Mouse (Mus musculus): ENCODE results near the gene Atp10a. TPM values are rescaled to one million over a fixed set of nuclear protein-coding genes. Genes with fewer than 3 reads are reported as not detected.
A peak's percentile ranks its signal among the peaks of the same experiment; 100 is the strongest.

Gene Atp10a
- polyA plus RNA-seq, 1 experiment from 2014 or later = 3.8 TPM

DNA sequence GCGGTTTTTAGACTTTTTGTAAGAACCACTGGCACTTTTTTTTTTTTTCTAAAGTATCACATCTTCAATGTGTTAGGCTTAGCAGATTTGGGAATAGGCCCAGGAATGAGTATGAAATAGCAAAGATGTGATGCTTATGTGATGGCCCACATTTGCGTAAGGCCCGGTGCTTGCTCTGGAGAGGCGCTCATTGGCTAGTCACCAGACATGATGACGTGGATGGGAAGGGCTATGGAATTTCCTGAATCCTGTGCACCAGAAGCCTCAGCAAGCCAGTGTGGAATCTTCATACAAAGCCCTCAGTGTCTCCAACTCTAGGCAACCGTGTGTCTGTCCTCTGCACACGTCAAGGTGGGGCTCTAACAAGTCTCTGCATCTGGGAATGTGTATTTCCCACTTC lies 5.1 kb downstream of the Atp10a start:
- Histone ChIP-seq H3K4me2 (no peak overlapping the region), H3K4me1 (ENCODE audit: insufficient read depth) (0 out of 2 replicates have a peak, but pooled peaks cover 8% of the 10 kb centered on the region), H3K27me3 (ENCODE audit: insufficient read depth, low read length) (no peaks in the 10 kb centered on the region), H3K36me3 (ENCODE audit: insufficient read depth) (no peaks in the 10 kb centered on the region), H3K27ac (ENCODE audit: low read depth) (no peak overlapping the region), H3K9me3 (ENCODE audit: low read depth, low read length) (no peaks in the 10 kb centered on the region), H3K4me3 (ENCODE audit: low read depth, low read length) (no peak overlapping the region), H3K9ac (no peak overlapping the region)
- TF ChIP-seq CTCF (IDR thresholded peaks at IDR 0.05; ENCODE audit: low read depth) = no peak
- DNase-seq (no peak), ATAC-seq (ENCODE audit: insufficient read depth) (no peak)
- WGBS = 80% methylated on average over 7 of the region's 7 CpGs

GRCm38 (mm10) chr7:58668617-58669016 lies 12.7 kb downstream of the Atp10a start:
- no peak for TF ChIP-seq CTCF (IDR thresholded peaks at IDR 0.05; ENCODE audit: low read depth)
- ATAC-seq (ENCODE audit: insufficient read depth) = no peak
- Histone ChIP-seq H3K4me3 (ENCODE audit: low read depth, low read length) (no peak overlapping the region), H3K9ac (no peak overlapping the region), H3K27ac (ENCODE audit: low read depth) (no peak overlapping the region), H3K4me2 (no peak overlapping the region), H3K27me3 (ENCODE audit: insufficient read depth, low read length) (no peaks in the 10 kb centered on the region), H3K36me3 (ENCODE audit: insufficient read depth) (no peaks in the 10 kb centered on the region), H3K4me1 (ENCODE audit: insufficient read depth) (no peaks in the 10 kb centered on the region), H3K9me3 (ENCODE audit: low read depth, low read length) (no peaks in the 10 kb centered on the region)
- 80% methylated on average over 1 of the region's 1 CpGs for WGBS
- no peak for DNase-seq

- no peak overlapping the region for H3K27ac ChIP-seq (ENCODE audit: low read depth)
- WGBS = 54% methylated on average over 3 of the region's 3 CpGs
- H3K4me2 ChIP-seq = no peak overlapping the region
- no peak overlapping the region for H3K9ac ChIP-seq
- no peaks in the 10 kb centered on the region for H3K9me3 ChIP-seq (ENCODE audit: low read depth, low read length)
- H3K4me1 ChIP-seq (ENCODE audit: insufficient read depth) = no peaks in the 10 kb centered on the region
- ATAC-seq (ENCODE audit: insufficient read depth) = no peak
- H3K36me3 ChIP-seq (ENCODE audit: insufficient read depth) = no peaks in the 10 kb centered on the region
- H3K4me3 ChIP-seq (ENCODE audit: low read depth, low read length) = no peak overlapping the region
- no peaks in the 10 kb centered on the region for H3K27me3 ChIP-seq (ENCODE audit: insufficient read depth, low read length)
- TF ChIP-seq CTCF (IDR thresholded peaks at IDR 0.05; ENCODE audit: low read depth) = no peak
- no peak for DNase-seq
These were observed 20.1 kb downstream of the Atp10a start for GRCm38 (mm10) chr7:58676075-58676474.

DNA sequence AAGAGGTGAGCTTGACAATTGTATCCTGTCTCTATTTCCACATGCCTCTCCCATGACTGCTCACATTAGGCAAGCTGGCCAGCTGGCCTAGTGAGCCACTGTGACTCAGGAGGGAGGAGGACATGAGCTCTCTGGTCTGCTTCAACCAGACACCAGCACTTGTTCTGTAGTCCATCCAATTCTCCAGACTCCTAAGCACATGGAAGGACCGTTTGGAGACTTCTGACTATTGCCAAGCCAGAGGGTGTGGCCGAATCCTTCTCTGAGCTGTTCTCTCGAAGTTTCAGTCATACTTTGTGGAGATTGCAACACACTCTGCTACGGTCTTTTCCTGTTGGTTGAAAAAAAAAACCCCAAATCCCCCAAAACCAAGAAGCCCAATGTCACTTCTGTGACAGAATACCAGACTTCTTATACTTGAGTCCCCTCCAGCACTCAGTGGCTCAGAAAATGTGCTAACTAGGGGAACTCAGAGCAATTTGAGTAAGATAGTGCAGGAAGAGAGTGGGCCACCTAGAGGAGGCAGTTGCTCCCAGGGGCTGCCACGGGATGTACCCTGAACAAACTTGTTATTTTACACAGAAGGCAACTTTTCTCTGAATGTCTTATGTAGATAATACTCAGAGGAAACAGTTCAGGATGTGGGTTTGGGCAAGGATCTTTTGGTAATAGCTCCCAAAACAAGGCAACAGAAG lies 21.3 kb downstream of the Atp10a start:
- Histone ChIP-seq H3K4me3 (ENCODE audit: low read depth, low read length) (no peak overlapping the region), H3K27me3 (ENCODE audit: insufficient read depth, low read length) (no peaks in the 10 kb centered on the region), H3K9ac (no peak overlapping the region), H3K4me1 (ENCODE audit: insufficient read depth) (no peaks in the 10 kb centered on the region), H3K36me3 (ENCODE audit: insufficient read depth) (no peaks in the 10 kb centered on the region), H3K9me3 (ENCODE audit: low read depth, low read length) (no peaks in the 10 kb centered on the region), H3K27ac (ENCODE audit: low read depth) (no peak overlapping the region), H3K4me2 (no peak overlapping the region)
- WGBS = 45% methylated on average over 5 of the region's 5 CpGs
- TF ChIP-seq CTCF (IDR thresholded peaks at IDR 0.05; ENCODE audit: low read depth) = no peak
- DNase-seq (no peak), ATAC-seq (ENCODE audit: insufficient read depth) (no peak)

GRCm38 (mm10) chr7:58685967-58686366 lies 30.0 kb downstream of the Atp10a start:
- DNase-seq (no peak), ATAC-seq (ENCODE audit: insufficient read depth) (no peak)
- Histone ChIP-seq H3K27me3 (ENCODE audit: insufficient read depth, low read length) (no peaks in the 10 kb centered on the region), H3K4me1 (ENCODE audit: insufficient read depth) (0 out of 2 replicates have a peak, but pooled peaks cover 3% of the 10 kb centered on the region), H3K36me3 (ENCODE audit: insufficient read depth) (no peaks in the 10 kb centered on the region), H3K9me3 (ENCODE audit: low read depth, low read length) (no peaks in the 10 kb centered on the region), H3K27ac (ENCODE audit: low read depth) (no peak overlapping the region), H3K4me3 (ENCODE audit: low read depth, low read length) (no peak overlapping the region), H3K4me2 (no peak overlapping the region), H3K9ac (no peak overlapping the region)
- no peak for TF ChIP-seq CTCF (IDR thresholded peaks at IDR 0.05; ENCODE audit: low read depth)
- WGBS = 56% methylated on average over 1 of the region's 1 CpGs

DNA sequence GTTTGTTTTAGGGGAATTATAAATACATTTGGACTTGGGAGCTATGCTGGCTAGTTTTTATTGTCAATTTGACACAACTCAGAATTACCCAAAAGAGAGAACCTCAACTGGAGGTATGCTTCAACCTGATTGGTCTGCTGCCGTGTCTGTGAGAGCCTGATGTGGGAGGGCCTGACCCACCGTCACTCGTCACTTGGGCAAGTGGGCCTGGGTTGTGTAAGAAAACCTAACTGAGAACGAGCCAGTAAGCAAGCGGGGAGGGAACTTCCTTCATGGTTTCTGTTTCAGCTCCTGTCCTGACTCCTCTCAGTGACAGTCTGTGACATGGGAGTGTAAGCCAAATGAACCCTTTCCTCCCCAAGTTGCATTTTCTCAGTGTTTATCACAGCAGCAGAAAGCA lies 30.6 kb downstream of the Atp10a start:
- ATAC-seq (ENCODE audit: insufficient read depth) (0 out of 2 replicates have a peak, but pooled peaks have one; percentile 33), DNase-seq (peak; percentile 27)
- no peak overlapping the region for H3K27ac ChIP-seq (ENCODE audit: low read depth)
- no peaks in the 10 kb centered on the region for H3K9me3 ChIP-seq (ENCODE audit: low read depth, low read length)
- H3K4me2 ChIP-seq = no peak overlapping the region
- H3K27me3 ChIP-seq (ENCODE audit: insufficient read depth, low read length) = no peaks in the 10 kb centered on the region
- 26% methylated on average over 5 of the region's 5 CpGs for WGBS
- no peak overlapping the region for H3K9ac ChIP-seq
- no peak overlapping the region for H3K4me3 ChIP-seq (ENCODE audit: low read depth, low read length)
- no peaks in the 10 kb centered on the region for H3K36me3 ChIP-seq (ENCODE audit: insufficient read depth)
- TF ChIP-seq CTCF (IDR thresholded peaks at IDR 0.05; ENCODE audit: low read depth) = no peak
- H3K4me1 ChIP-seq (ENCODE audit: insufficient read depth) = 0 out of 2 replicates have a peak, but pooled peaks cover 4% of the 10 kb centered on the region

DNA sequence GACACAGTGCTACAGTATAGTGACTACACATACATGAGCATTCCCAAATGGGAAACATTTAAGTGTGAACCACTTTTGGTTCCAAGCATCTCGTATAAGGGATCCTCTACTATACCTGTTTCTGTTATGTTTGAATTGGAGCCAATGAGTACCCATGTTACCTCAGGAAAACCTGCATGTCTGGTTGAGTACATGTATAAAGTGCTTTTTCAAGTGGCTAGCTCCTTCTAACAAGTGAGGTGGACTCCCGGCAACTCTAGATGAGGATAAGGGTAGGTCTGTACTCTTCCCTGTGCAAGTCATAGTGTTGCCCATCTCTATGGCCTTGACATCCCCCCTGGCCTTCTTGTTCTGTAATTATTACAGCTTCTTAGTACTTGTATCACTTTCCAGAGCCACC lies 31.0 kb downstream of the Atp10a start:
- H3K4me1 ChIP-seq (ENCODE audit: insufficient read depth) = peaks cover 8% of the 10 kb centered on the region; the same call in 1 of the 2 replicates
- peak; percentile 23 for DNase-seq

More for the DNA sequence above, 31.0 kb downstream of the Atp10a start:
- H3K4me3 ChIP-seq (ENCODE audit: low read depth, low read length) = no peak overlapping the region
- no peaks in the 10 kb centered on the region for H3K27me3 ChIP-seq (ENCODE audit: insufficient read depth, low read length)
- TF ChIP-seq CTCF (IDR thresholded peaks at IDR 0.05; ENCODE audit: low read depth) = no peak
- H3K36me3 ChIP-seq (ENCODE audit: insufficient read depth) = no peaks in the 10 kb centered on the region
- no peak overlapping the region for H3K9ac ChIP-seq
- H3K27ac ChIP-seq (ENCODE audit: low read depth) = no peak overlapping the region
- peak; percentile 16; the same call in 1 of the 2 replicates for ATAC-seq (ENCODE audit: insufficient read depth)
- no peak overlapping the region for H3K4me2 ChIP-seq
- H3K9me3 ChIP-seq (ENCODE audit: low read depth, low read length) = no peaks in the 10 kb centered on the region
- 46% methylated on average over 2 of the region's 2 CpGs for WGBS
